Mouse (Mus musculus): ENCODE data around the gene Plcg1.

The Plcg1 gene

GRCm38 (mm10) chr2:160734331-160734730 is 3.2 kb downstream of the Plcg1 start:
- CTCF ChIA-PET, result no interaction called here

DNA sequence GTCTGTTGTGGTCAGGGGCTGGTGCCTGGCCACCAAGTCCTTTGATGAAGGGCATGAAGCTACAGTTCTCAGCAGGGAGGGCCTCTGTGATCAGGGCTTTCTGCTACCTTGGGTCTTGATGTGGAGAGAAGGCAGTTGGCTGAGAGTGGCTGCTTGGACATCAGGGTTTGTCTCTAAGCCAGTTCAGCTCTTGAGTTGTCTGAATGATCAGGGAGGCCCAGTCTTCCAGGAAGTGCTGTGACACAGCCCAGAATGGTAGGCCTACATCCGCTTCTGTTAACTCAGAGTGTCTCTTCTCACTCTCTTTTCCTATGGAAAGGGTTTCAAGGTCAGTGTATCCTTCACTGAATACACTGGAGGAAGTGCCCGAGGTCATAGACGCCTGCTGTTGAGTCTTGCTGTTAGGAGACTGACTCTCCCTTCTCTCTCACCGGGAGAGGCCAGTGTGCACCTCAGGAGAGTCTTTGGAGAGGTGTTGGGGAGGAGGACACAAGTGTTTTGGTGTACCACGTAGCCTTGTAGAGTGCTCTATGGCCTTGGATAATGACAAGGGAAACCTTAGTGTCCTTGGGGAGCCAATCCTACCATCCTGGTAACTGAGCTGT is 4.7 kb downstream of the Plcg1 start:
- CTCF ChIA-PET, result no interaction called here

DNA sequence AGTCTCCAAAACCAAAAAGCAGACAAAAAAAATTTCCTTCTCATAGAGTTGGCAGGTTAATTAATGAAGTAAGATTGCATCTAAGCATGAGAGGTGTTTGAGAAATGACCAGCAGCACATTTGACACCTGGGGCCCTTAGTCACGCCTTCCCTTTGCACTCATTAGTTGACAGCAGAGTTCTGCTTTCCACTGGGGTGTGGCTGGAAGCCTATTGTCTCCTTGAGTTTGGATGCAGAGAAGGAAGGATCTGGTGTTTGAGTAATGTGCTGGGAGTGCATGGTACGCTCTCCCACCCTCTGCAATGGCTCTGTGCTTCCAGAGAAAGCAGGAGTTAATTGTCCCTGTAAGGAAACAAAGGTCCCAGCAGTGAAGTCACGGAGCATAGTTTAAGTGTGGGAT is 5.4 kb downstream of the Plcg1 start:
- CTCF ChIA-PET, result no interaction called here

DNA sequence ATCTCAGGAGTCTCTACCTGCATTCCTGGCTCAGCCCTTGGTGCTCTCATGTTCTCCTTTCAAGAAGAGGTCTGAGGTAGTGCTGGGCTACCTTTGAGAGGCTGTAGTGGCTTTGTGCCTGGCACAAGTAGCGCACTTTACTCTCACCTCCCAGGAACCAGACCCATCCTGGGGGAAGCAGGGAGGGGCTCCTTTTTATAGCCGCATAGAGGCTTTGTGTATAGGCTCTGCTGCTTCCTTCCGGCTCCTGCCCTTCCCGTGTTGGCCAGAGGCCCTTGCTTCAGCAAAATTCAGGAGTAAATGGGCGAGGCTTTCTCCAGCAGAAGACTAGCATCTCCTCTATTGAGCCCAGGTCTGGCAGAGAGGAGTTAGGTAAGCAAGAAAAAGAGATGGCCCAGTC is 7.3 kb downstream of the Plcg1 start:
- CTCF ChIA-PET, result no interaction called here

GRCm38 (mm10) chr2:160739647-160740356 is 8.7 kb downstream of the Plcg1 start:
- CTCF ChIA-PET, result no interaction called here

- CTCF ChIA-PET, result no interaction called here
Measured at GRCm38 (mm10) chr2:160740521-160741156, 9.5 kb downstream of the Plcg1 start.

DNA sequence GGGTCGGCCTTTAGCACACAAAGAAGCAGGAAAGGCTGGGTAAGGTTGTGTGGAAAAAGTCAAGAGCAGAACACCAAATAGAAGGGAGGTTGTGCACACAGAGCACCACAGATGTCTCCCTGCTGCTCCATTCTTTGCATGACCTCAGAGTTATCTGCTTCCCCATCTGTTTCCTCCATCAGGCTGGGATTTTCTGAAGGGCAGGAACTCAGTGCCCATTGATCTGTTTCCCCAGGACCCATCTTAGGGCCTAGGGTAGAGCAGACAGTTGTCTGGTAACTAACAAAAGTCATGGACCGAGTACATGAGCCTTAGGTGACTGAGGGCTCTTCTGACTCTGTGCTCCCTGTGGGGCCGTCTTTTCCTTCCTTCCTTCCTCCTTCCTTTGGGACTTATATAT is 10.5 kb downstream of the Plcg1 start:
- CTCF ChIA-PET, result interaction anchor here (0.6 to 0.7 kb wide), 2 partner anchors 22 to 248 kb away, joined by 4 to 16 read pairs; no protein-coding TSS in a partner anchor

GRCm38 (mm10) chr2:160742161-160742609 is 11.1 kb downstream of the Plcg1 start:
- CTCF ChIA-PET, result interaction anchor here (0.7 kb wide), 1 partner anchor 248 kb away, joined by 4 read pairs; no protein-coding TSS in a partner anchor

- CTCF ChIA-PET, result interaction anchor here (1.2 to 1.3 kb wide), 2 partner anchors 10 to 15 kb away, joined by 5 read pairs; no protein-coding TSS in a partner anchor
Measured at GRCm38 (mm10) chr2:160744040-160744822, 13.1 kb downstream of the Plcg1 start.

GRCm38 (mm10) chr2:160744823-160745210 is 13.7 kb downstream of the Plcg1 start:
- CTCF ChIA-PET, result no interaction called here

DNA sequence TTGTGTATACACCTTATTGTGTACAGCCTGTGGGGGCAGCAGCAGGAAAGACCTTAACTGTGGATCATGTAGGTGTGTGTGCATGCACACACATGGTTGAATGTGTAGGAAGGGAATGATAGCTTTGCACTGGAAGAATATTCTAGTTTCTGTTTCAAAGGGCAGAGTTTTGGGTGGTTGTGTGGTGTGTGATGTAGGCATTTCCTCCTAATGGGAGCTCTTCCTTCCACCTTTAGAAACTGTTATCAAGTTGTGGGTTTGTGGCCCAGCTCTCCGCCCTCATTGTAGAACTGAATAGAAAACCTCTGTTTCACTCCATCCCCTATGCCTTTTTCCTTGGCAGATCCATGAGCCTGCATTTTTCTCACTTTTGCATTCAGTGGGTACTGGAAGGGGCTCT is 14.4 kb downstream of the Plcg1 start:
- CTCF ChIA-PET, result no interaction called here

GRCm38 (mm10) chr2:160746637-160747036 is 15.5 kb downstream of the Plcg1 start:
- CTCF ChIA-PET, result interaction anchor here (0.8 kb wide), 1 partner anchor 31 kb away, joined by 3 read pairs; no protein-coding TSS in a partner anchor

DNA sequence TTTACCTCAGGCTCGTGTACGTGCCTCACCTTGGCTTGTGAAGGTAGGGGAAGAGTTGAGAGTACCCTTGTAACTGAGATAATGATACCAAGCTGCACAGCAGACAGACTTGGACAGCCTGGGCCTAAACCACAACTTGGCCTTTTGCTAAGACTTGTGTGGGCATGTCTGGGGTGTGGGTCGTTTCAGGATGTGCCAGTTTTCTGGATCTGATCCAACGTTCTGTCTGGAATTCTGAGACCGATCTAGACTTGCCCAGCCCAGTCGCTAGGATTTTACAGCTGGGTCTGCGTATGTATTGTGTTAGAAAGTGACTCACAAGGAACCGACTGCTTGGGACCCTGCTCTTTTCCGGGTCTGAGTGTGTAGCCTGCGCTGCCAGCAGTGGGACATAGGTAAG is 16.0 kb downstream of the Plcg1 start:
- CTCF ChIA-PET, result no interaction called here

GRCm38 (mm10) chr2:160756583-160757203 is 25.6 kb downstream of the Plcg1 start:
- CTCF ChIA-PET, result interaction anchor here (0.5 to 1.0 kb wide), 2 partner anchors 32 to 48 kb away, joined by 3 to 4 read pairs; no protein-coding TSS in a partner anchor

DNA sequence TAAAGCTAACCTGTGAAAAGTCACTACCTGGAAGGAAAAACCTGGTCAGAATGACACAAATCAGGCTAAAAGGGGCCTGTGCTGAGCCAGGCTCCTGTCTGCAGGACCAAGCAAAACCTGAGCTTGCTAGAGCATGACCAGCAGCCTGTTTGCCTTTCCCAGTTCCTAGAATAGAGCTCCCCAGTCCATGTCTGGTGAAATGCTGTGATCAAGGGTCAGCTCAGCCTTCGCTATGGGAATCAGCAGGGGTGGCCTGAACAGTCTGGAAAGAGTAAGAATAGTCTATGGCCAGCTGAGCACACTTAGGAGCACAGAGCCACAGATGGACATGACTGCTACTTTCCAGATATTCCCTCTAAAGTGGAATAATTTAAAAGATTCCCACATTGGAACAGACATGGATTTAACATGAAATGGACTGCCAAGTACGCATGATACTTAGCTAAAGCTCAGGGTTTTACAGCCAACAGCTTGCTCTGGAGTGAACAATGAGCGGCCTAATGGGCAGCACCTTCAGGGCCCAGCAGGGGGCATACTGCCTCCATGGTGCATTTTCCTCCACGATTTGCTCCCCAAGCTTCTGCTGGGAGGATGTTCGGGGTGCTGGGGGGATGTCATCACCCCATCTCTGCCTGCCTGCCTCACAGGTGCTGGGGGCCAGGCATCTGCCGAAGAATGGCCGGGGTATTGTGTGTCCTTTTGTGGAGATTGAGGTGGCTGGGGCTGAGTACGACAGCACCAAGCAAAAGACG is 29.5 kb downstream of the Plcg1 start:
- CTCF ChIA-PET, result interaction anchor here (0.7 kb wide), 1 partner anchor 31 kb away, joined by 3 read pairs; no protein-coding TSS in a partner anchor

DNA sequence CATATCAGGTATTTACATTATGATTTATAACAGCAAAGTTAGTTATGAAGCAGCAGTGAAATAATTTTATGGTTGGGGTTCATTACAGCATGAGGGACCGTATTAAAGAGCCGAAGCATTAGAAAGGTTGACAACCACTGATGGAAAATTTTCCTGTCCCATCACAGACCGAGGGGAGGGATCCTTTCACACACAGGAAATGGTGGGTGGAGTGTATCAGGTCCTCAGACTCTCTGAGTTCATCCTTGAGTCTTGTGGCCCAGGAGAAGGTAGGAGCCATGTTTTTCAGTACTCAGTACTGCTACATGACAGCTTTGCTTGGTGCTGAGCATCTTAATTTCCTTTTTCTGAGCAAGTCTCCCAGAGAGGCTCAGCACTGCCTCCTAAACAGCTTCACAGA is 32.7 kb downstream of the Plcg1 start:
- CTCF ChIA-PET, result no interaction called here

- CTCF ChIA-PET, result no interaction called here
Measured at GRCm38 (mm10) chr2:160764386-160764785, 33.3 kb downstream of the Plcg1 start.

DNA sequence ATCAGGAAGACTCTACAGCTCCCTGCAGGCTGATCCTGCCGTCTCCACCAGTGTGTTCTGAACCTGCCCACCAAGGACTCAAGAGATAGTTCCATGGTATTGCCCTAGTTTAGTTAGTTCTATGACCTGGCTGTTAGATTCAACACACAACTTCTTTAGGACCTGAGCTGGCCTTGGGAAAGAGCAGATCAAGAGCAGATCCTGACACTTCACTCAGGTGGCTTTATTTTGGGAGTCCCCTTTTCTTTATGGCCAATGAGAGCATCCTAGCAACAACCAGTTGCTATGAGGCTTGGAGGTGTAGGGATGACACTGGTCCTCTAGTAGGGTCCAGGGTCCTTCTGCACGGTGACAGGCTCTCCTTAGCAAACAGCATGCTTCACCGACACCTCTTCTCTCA is 34.0 kb downstream of the Plcg1 start:
- CTCF ChIA-PET, result interaction anchor here (0.7 kb wide), 1 partner anchor 12 kb away, joined by 4 read pairs; no protein-coding TSS in a partner anchor

DNA sequence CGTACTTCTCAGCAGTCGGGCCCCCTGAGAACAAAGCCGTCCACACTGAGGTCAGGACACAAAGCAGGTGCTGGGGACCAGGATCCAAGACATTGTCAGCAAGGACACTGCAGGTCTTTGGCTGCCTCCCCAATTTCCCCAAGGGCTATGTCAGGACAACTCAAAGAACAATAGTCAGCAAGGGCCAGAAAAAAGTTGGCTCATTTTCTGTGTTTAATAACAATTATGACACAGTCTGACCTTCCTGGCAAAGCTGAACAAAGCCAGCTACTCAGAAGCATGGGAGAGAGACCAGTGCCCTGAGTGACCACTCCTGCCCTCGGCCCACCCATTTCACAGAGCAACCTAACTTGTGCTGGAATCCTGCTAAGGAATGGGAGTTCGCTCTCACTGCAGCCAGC is 35.3 kb downstream of the Plcg1 start:
- CTCF ChIA-PET, result no interaction called here

DNA sequence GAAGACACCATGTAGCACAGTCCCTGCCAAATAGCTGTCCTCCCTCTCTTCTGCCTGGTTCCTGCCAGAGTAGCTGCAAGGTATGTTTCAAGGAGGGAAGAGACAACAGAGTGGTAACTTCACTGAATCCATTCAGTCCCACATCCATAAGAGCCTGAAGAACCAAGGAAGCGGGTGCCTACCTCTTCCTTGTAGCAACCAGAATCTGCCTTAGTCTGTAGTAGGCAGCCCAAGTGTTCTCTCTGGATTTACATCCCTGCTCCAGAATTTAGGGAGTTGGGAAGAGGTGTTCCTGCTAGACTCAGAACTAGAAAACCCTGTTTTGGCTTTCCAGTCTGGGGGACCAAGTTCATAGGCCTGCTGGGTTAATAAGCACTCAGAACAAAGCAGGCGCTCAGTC is 36.1 kb downstream of the Plcg1 start:
- CTCF ChIA-PET, result no interaction called here
